Comparison of ENCODE assay signal across 21 mouse cellular contexts in the genomic region with DNA sequence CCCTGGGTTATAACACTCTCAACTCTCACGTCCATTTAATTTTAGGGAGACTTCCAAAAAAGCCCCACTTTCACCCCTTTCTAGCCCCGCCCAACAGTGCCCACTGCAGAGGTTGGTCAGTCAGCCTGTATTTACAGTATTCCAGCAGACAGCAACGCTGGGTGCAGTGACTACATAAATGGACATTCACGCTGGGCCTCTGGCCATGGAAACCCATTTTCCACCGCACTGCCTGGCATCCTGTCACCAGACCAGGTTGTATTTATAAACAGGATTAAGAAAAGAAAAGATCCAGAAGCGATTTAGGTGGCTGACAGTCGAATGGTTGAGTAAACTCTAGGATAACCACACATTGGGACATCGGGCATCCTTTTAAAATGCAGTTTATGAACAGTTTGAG.
"Had no signal": no experiment of that assay in that cellular context is flagged by ENCODE, and none has a peak within 500 bp of the region (broad histone marks: within the 10 kb centered on the region; RNA-seq: fewer than 3 reads in every experiment).

No protein-coding gene starts in this region.

- ATAC-seq: hindbrain, embryonic 16.5 days; hindbrain, postnatal 0 days; inflammation-experienced regulatory T-cells, adult 6 months; intestine, embryonic 15.5 days; intestine, embryonic 16.5 days; intestine, postnatal 0 days had no signal

- DNase-seq: heart, postnatal 10 days; heart, postnatal 14 days; heart, postnatal 36 days; heart, postnatal 4 days; kidney, adult 11 months; kidney, adult 18-20 months; kidney, adult 2 months; kidney, adult 8-10 months; kidney, adult 9 months; kidney, postnatal 10 days; kidney, postnatal 14 days; kidney, postnatal 36 days; kidney, postnatal 4 days; layer of hippocampus, adult 9-11 months; layer of hippocampus, postnatal 36 days had no signal
